Mouse (Mus musculus) kidney, postnatal 25 days (tissue): ENCODE measurements at regions not wholly inside any gene's neighbourhood (a gene's known extent, or its start where the extent isn't known, plus 50 kb on each side); places are given as distances from the start of the nearest gene placed in this dataset.

Source experiments
- DNase-seq, 2 experiments: peaks; one replicate each; pipeline ENCODE4 v3.0.0; 2021; ENCODE audit warnings: mixed read lengths in 2 of 2

DNA sequence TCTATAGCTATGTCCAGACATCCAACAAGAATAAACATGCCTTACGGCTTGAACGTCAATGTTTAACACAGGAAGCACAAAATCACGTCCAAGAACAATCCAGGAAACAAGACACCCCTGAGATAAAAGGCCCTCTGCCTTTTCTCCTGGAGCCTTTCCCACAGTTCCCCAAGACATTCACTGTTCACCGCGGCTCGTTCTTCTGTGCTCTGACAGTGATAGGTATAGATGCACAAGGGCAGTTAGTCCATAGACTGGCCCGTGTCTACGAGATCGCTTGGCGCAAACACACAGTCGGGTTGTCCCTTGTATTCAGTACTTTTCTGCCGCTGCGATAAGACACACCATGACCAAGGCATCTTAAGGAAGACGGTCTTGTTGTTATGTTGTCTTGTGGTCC is 182.7 kb upstream of the Jmjd1c start:
- DNase-seq, result no peak

DNA sequence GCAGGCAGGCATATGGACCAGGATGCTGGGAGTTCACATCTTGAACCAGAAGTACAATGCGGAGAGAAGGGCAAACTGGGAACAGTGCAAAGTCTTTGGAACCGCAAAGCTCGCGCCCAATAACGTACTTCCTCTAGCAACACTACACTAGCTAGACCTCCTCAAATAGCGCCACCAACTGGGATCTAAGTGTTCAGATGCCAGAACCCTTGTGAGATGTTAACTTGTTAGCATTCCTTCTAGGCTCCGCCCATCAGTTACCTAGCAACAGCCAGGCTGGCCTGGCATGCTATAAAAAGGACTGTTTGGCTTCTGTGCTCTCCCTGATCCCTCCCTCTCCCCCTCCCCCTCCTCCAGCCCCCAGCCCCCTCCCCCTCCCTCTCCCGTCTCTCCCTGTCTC is 182.3 kb upstream of the Jmjd1c start:
- DNase-seq, result peak; percentile 66 to 79

DNA sequence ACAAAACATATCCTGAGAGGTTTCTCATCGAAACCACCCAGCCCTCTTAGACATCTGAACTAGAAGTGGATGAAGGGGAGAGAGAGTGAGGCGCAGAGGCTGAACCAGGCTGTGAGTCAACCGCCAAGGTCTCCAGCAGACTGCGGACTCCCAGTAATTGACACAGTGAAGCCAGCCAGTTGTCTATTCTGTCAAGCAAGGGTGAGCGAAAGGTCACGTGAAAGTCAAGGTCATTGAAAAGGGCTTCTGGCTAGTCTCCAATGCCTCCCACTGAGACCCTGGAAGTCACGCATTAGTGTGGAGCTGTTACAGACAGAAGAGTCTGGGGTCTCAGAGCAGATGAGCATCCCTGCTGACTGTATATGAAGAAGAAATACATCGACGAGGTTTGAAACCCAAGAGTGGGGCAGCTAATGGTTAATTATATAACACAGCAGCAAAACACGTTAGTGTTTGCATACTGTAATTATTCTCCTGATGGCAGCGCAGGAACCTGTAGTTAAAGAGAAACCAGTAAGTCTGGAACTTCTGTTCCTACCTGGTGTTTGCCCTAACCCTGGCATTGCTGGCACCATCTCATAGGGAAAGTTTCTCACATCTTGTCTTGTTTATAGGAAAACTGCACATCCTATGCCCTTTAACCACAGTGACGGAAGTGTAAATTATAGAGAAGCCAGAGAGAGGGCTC is 181.5 kb upstream of the Jmjd1c start:
- DNase-seq, result peak; percentile 36 to 65

DNA sequence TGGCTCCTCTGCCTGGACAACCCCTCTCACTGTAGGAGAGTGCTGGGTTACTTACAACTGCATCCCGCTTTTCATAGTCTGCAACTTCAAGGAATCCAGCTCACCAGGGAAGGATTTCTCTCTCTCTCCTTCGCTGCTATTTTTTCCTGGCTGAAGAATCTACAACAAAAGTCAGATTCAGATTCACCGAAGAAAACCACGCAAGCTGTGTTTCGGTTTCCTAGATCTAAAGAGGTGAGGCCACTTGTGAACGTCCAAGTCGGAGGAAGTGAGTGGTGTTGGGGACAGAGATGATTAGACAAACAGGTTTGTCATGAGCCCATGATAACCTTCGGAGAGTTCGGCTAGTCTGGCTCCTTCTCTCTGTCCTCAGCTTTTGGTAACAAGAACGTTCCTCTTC is 180.1 kb upstream of the Jmjd1c start:
- no peak for DNase-seq

DNA sequence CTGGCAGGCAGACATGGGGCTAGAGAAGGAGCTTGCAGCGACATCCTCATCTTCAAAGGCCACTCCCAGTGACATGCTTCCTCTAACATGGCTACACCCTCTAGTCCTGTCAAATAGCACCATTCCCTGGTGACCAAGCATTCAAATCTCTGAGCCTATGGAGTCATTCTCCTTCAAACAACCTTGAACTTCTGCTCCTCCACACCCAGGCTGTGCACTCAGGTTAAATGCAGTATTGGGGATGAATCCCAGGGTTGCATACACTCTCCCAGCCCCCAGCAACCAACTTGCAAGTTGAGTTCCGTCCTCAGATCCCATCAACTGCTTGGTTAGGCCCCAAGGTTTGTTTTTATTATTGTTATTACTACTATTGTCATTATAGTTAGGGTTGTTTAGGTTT is 178.2 kb upstream of the Jmjd1c start:
- DNase-seq, result no peak

DNA sequence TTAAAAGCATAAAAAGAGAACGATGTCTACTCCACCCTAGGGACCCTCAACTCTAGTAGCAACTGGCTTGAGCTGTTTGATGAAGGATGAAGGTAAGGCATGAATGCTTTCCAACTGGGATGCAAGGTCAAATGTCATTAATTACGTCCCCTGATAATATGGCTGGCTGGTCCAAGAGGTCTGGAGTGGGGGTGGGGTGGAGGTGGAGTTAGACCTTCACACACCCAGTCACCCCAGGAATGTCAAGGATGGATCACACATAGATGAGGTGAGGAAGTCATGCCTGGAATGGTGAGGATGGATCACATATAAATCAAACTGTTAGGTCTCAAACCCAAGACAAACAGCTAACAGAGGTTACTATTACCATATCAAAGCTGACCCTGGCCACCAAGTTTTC is 177.2 kb upstream of the Jmjd1c start:
- no peak for DNase-seq

DNA sequence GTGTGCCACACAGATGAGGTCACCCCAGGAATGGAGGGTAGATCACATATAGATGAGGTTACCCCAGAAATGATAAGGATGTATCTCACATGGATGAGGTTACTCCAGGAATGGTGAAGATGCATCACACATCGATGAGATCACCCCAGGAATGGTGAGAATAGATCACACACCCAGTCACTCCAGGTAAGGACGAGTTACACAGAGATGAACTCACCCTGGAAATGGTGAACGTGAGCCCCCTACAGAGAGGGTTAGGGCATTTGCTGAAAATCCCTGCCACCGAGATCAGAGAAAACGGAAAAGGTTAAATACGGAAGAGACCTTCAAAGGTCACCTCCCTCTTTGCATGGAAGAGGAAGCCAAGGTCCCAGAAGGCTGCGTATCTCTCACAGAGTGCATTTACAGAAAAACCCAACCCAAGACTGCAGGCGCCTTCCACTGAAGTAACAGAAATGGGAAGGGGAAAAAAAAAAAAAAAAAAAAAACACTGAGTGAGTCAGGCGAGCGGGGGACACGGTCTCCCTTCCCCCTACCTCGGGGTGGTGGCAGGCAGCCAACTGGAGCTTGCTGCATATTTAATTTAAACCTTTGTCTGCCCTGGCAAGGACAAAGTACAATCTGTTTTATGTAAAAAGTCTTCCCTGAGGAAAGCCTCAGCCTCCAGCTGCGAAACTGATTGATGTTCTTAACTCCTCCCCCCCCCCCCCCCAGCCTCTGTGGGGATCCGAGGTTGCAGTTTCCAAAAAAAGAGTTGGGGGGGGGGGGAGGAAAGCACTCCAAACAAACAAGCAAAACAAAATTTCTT is 175.8 kb upstream of the Jmjd1c start:
- peak; percentile 94 to 96 for DNase-seq

DNA sequence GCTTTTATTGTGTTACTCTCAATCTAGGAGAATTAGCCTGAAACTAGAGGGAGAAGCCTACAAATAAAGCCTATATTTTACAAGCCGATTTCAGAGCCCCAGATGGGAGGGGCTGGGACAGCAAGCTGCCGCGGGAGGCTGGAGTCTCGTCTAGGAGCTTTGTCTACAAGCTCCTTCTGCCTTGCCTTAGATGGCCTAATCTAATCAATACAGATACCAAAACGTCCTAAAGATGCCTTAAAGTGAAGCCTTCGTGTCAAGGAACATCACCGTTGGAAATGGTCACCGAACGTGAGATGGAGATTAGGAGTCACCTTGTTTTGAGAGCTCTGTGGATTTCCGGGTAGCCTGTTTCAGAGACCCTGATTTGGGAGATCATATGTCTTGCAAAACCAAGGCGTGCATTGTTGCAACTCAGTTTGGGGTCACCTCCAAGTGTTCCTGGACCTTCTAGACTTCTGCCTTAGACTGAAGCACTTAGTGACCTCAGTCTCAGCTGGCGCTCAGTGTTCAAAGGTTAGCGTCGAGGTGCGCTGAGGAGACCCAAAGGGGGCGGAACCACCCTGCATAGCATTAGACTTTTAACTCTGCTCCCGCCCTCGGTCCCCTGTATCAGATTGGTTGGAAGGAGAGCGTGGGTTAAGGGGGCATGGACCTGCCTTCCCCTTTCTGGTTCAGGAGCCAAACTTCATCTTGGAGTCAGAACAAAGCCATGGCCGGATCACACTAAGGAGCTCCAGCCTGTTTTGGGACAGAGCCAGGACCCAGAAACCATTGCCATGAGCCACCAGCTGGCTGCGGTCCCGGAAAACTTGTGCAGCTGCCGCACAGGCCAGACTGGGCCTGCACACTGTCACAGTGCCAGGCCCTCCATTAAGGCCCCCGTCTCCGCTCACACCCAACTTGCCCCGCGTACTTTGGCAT is 174.9 kb upstream of the Jmjd1c start:
- peak; percentile 99 for DNase-seq

DNA sequence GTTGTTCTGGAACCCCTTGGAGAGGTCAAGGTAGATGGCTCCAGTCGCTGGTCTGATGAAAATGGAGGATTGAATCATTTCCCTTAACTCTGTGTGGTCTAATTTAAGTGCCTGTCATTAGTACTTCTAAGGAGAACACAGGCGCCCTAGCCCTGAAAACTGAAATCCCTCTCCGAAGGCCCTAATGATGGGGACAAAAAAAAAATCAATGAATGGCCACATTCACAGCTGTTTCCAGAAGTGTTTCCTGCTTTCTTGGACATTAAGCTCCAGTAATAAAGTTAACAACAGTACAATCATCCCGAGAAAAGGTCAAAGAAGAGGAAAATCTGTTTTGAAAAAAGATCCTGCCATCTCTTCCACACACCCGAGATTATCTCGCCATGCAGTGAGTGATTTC is 174.1 kb upstream of the Jmjd1c start:
- DNase-seq, result no peak

DNA sequence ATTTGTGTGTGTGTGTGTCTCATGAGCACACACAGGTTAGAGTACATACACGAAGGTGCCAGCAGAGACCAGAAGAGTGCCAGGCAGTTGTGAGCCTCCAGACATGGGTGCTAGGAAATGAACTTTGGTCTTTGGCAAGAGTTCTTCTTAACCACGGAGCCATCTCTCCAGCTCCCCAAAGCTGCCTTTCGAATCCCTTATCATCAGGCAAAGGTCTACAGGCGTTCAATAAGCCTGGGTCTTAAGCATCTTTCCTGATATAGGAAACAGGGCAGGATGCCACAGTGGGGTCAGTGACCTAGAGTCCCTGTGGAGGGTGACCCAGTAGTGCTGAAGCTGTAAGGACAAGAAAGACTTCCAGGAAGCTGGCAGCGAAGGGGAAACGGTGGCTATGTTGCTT is 173.6 kb upstream of the Jmjd1c start:
- DNase-seq, result peak in 1 of 2 experiments; percentile 26

DNA sequence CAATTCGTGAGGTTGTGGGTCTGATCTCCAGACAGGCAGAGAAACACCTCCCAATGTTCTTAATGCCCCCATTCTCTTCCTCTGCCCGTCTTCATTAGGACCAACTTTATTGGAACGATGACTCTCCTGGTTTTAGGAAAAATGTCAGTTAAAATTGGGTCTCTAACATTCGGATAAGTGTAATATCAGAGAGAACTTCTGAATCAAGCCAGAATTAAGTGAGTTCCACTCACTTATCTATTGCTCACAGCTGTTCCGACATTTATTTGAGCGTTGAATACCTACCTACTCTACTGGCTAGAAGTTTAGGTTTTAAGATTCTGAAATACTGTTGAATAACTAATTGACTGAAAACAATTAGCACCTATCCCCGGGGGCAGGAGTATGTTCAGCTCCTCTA is 172.0 kb upstream of the Jmjd1c start:
- no peak for DNase-seq

DNA sequence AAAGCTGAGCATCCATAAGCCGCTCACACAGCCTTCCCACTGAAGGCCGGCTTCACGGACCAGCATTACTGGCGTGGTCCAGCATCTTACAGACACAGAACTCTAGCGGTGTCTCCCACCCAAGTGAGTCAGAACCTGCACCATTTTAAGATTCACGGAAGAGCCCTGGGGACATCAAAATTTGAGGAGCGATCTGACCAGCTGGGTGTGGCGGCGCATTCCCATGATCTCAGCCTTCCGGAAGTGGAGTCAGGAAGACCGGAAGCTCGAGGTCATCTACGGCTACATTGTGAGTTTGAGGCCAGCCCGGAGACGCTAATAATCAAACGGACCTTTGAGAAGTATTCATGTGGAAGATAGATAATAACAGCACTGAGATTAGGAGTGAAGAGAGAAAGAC is 171.5 kb upstream of the Jmjd1c start:
- DNase-seq, result no peak

DNA sequence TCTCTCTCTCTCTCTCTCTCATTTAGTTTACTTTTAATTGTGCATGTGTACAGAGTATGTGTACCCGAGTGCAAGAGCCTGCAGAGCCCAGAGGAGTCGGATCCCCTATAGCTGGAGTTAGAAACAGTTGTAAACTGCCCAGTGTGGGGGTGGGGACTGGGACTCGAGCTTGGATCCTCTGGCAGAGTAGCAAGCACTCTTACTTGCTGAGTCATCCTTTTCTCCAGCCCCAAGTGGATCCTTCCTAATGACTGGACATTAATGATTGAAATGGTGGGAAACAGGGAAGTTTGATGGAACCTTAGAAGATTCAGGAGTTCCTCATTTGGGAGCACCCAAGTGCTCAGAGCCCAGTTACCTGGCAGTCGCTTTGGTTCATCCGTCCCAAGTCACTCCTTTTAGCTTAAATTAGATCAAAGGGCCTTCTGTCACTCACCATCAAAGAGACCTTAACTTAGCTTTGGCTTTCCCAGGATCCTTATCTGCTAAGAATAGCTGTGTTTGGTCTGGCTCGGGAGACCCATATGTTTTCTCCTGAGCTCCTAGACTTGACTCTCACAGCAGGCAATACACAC is 170.3 kb upstream of the Jmjd1c start:
- DNase-seq, result no peak

DNA sequence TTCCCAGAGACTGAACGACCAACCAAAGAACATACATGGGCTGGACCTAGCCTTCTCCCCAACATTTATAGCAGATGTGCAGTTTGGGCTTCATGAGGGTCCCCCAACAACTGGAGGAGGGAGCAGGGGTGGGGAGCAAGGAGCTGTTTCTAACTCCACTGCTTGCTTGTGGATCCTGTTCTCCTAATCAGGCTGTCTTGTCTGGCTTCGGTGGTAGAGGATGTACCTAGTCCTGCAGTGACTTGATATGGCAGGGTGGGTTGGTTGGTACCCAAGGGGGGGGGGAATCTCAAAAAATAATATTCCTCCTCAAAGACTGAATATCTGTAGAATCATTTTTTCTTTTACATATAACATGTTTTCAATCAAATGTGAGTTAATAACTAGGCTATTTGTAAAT is 168.3 kb upstream of the Jmjd1c start:
- no peak for DNase-seq

DNA sequence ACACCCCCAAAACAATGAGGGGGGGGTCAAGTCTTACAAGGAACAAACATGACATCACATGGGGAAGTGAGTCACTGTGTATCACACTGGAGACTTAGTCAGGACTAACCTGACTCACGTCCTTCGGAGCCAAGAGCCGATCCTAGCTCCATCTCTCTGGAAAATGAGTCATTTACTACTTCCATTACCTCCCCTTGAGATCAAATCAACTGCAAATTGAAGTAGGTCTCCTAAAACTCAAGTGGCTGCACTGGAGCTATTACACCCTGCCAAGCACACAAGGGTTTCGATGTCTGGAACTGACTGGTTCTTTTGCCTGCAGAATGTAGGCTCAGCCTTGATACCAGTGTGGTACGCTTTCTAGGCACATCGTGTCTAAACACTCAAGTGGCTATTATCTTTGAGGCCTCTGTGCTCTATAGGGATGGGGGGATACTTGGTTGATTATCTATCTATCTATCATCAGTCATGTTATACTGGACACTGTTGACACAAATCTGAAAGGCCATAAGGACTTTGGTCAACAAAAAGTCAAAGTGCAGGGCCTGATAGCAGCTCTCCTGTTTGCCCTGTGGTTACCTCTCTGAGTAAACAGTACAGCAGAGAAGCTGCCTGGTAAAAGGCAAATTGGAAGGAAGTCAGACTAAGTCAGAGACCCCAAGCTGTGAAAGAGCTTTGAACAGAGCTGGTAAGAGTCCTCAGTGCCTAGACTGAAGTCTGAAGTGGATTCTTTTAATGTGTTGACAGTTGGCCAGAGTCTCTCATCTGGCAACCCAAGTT is 167.5 kb upstream of the Jmjd1c start:
- DNase-seq, result no peak

DNA sequence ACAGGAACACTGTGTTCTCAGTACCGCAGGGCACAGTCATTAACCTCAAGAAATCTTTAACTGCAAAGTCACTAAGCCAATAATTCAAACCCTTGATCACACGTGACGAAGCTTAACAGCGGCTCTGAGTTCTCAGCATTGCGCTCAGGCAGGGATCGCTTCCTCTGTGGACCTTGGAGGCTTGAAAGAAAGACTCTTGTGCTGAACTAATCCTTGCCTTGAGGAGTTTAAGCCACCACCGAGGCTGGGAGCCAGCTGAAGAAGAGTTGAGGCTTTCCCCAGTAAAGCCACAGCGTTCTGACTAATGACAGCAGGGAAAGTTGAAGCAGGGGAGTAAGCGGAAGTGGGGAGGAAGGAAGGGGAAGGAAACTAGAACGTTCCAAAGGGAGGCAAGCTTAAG is 165.4 kb upstream of the Jmjd1c start:
- peak; percentile 29 to 65 for DNase-seq

DNA sequence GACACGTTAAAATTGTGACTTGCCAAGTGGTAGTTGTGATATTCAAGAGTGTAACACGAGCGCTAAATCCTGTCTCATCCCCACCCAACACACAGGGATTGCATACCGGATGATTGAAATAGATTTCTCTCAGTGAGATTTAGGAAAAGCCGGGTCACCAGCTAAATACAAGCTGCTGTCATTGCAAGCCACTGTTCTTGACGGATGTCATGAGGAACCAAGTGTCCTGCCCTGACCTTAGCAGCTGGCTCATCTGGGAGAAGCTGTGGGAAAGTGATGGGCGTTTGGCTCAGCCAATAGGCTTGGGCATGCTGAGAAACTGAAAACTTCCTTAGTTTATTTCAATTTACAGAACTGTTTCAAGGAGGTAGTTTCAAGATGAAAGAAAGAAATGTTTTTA is 164.4 kb upstream of the Jmjd1c start:
- DNase-seq, result peak; percentile 75 to 85

DNA sequence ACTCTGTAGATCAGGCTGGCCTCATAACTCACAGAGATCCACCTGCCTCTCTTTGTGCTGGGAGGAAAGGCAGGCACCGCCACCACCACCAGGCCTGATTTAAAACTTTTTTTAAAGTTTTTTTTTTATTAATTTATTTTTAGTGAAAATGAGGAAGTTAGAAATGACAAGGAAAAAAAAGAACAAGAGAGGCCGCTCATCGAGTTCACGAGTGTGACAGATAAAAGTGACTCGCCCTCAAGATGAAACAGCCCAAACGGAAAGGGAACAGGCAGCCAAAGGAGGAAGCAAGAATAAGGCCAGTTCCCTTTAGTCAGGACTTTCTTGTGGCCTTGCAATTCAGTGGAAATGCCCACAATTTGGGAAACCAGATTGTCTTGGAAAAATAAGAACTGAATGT is 163.4 kb upstream of the Jmjd1c start:
- DNase-seq, result no peak

DNA sequence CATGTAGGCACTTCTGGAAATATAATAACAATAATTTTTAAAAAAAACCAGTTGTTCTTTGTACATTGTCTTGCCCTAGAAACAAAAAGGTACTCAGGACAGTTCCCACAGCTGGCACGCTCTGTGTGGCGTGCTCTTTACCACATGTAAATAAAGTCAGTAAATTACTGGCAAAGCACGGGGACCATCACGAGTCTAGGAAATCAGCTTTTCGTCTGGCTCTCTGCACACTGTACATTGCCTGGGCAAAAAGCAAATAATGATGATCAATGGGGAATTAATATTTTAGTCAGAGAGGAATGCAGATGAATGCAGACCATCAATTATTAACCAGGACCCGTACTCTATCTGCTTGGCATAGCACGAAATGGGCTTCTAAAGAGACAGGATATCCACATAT is 162.2 kb upstream of the Jmjd1c start:
- no peak for DNase-seq

DNA sequence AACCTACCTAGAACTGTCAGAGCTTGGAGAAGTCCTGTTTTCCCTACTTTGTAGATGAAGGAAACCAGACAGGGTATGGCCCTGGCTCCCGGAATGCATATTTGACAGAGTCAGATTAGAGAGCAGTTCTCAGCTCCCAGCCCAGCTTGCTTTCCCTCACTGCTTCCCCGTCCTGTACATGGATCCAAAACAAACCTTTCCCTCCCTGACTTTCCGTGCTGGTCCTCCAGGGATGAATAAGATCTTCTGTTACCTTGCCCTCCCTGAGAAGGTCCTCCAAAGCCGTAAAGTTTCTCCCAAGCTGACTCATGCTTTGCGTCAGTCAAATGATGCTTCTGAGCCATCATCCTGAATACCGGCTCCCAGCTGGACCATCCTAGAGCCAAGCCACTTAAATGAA is 160.2 kb upstream of the Jmjd1c start:
- DNase-seq, result no peak

DNA sequence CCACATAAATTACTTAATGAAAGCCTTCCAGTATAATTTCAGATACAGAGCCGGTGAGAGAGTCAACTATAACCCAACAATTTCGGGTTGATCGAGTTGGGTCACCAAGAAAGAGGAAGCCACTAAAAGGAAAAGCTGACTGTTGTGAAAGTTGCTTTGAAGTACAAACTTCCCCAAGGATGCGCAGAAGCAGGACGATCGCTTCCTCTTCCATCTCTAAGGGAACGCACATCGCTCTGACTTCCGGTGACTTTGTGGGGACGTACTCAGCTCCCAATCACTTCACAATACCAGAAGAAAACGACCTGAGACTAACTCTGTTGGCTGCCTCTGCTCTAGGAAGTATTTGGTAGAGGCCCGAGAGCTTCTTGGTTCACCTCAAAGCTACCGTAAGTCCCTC is 158.8 kb upstream of the Jmjd1c start:
- no peak for DNase-seq

DNA sequence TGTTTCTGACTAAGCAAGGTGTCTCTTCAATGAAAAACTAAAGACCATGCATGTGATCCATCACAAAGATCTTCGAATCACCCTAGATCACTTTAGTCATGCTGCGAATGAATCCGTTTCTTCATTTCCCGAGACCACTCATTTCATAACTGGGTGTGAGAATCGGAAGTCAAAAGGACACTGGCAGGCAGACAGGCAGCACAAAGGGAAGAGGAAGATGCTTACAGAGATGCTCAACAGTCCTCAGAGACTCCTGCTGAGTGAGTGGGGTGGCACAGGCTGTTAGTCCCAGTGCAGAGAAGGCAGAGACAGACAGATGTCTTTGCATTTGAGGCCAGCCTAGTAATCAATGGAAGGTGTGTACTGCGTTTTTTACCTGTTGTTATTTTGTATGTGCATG is 155.6 kb upstream of the Jmjd1c start:
- no peak for DNase-seq
